Mouse (Mus musculus): ENCODE results near the gene D10Wsu102e. TPM values are rescaled to one million over a fixed set of nuclear protein-coding genes. Genes with fewer than 3 reads are reported as not detected.
"Not testable (repeated sequence)": the region's sequence is repeated elsewhere in the genome, so short reads cannot be mapped to it uniquely, and the experiment has no call there.

D10Wsu102e gene
- total and polyA plus RNA-seq, 3 experiments = 0.14 to 0.57 (median 0.45) TPM

GRCm38 (mm10) chr10:83384456-83385215 is 24.6 kb downstream of the D10Wsu102e start:
- DNase-seq = no peak
- no peak for TF ChIP-seq CTCF (IDR thresholded peaks at IDR 0.05)
- no peak for TF ChIP-seq POLR2A (IDR thresholded peaks at IDR 0.05; ENCODE audit: insufficient read depth, low read depth, low read length)
- no peak for TF ChIP-seq EP300 (IDR thresholded peaks at IDR 0.05; ENCODE audit: insufficient read depth, low read depth, low read length)
- intact Hi-C loops (cut with DNase I) = no loop called here

DNA sequence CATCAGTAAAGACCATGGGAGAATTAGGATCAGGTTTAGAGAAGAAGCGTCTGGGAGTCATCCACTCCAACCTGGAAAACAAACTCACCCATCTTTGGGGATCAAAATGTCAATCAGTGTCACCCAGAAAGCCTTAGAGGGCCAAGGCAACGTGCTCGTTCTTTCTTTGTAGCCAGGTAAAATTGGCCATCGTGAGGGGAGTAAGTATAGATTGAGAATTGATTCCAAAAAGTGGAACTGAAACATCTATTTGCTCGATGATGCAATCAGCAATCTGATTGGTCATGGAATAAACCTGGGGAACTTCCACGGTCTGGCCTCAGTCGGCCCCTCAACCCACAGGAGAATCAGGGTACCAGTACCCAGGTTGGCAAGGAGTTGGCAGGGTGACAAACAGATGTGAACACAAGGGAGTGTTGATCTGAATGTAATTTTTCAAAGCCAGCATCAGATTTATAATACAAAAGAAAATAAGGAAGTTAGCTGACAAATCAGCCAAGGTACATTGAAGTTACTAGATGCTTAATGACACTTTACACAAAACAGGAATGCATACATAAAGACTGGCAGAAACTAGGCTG is 25.4 kb downstream of the D10Wsu102e start:
- H3K27ac ChIP-seq = no peak overlapping the region
- DNase-seq = no peak
- H3K4me1 ChIP-seq (ENCODE audit: control insufficient read depth, insufficient read depth, low read length) = no peaks in the 10 kb centered on the region
- H3K4me3 ChIP-seq = no peak overlapping the region
- intact Hi-C loops (cut with DNase I) = no loop called here
- TF ChIP-seq CTCF (IDR thresholded peaks at IDR 0.05) (no peak), EP300 (IDR thresholded peaks at IDR 0.05; ENCODE audit: insufficient read depth, low read depth, low read length) (no peak), POLR2A (IDR thresholded peaks at IDR 0.05; ENCODE audit: insufficient read depth, low read depth, low read length) (no peak)
- WGBS = 95% methylated on average over 7 of the region's 7 CpGs
- H3K9ac ChIP-seq (ENCODE audit: low read depth, low read length) = no peak overlapping the region
- no peaks in the 10 kb centered on the region for H3K36me3 ChIP-seq (ENCODE audit: control insufficient read depth, insufficient read depth, low read length)
- no peaks in the 10 kb centered on the region for H3K27me3 ChIP-seq (ENCODE audit: control insufficient read depth, insufficient read depth, low read length)
- no peaks in the 10 kb centered on the region for H3K79me2 ChIP-seq (replicated peaks; ENCODE audit: control insufficient read depth, insufficient read depth, low read length)

More at GRCm38 (mm10) chr10:83384456-83385215, 24.6 kb downstream of the D10Wsu102e start:
- Histone ChIP-seq H3K9ac (ENCODE audit: low read depth, low read length) (no peak overlapping the region), H3K79me2 (replicated peaks; ENCODE audit: control insufficient read depth, insufficient read depth, low read length) (no peaks in the 10 kb centered on the region), H3K27me3 (ENCODE audit: control insufficient read depth, insufficient read depth, low read length) (no peaks in the 10 kb centered on the region), H3K27ac (no peak overlapping the region), H3K4me1 (ENCODE audit: control insufficient read depth, insufficient read depth, low read length) (no peaks in the 10 kb centered on the region), H3K36me3 (ENCODE audit: control insufficient read depth, insufficient read depth, low read length) (no peaks in the 10 kb centered on the region), H3K4me3 (no peak overlapping the region)
- 88% methylated on average over 8 of the region's 8 CpGs for WGBS

DNA sequence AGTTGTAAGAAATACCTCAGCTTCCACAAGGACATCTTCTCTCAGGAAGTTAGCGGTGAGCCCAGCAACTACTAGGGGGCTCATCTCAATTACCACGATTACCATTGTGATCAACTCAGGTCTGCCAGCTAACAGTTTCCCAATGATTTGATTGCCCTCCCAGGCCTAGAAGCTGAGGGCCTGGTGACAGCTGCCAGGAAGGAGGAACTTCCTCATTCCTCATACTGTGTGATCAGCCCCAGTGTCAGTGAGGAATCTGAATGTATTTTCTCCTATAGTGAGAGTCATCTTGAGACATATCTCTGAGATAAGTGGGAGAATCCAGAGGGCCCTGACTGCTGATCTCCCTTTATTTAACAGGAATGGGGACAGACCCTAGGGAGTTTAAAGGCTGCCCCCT is 37.3 kb downstream of the D10Wsu102e start:
- Histone ChIP-seq H3K27me3 (ENCODE audit: control insufficient read depth, insufficient read depth, low read length) (no peaks in the 10 kb centered on the region), H3K4me1 (ENCODE audit: control insufficient read depth, insufficient read depth, low read length) (no peaks in the 10 kb centered on the region), H3K36me3 (ENCODE audit: control insufficient read depth, insufficient read depth, low read length) (no peaks in the 10 kb centered on the region), H3K4me3 (no peak overlapping the region), H3K27ac (no peak overlapping the region), H3K9ac (ENCODE audit: low read depth, low read length) (no peak overlapping the region), H3K79me2 (replicated peaks; ENCODE audit: control insufficient read depth, insufficient read depth, low read length) (no peaks in the 10 kb centered on the region)
- intact Hi-C loops (cut with DNase I) = no loop called here
- no peak for DNase-seq
- TF ChIP-seq CTCF (IDR thresholded peaks at IDR 0.05) (no peak), EP300 (IDR thresholded peaks at IDR 0.05; ENCODE audit: insufficient read depth, low read depth, low read length) (no peak)
- WGBS = 89% methylated on average over 2 of the region's 2 CpGs

- H3K4me3 ChIP-seq; H3K79me2 ChIP-seq (replicated peaks; ENCODE audit: control insufficient read depth, insufficient read depth, low read length); DNase-seq; H3K27ac ChIP-seq; H3K9ac ChIP-seq (ENCODE audit: low read depth, low read length); H3K4me1 ChIP-seq (ENCODE audit: control insufficient read depth, insufficient read depth, low read length); H3K36me3 ChIP-seq (ENCODE audit: control insufficient read depth, insufficient read depth, low read length); intact Hi-C loops (cut with DNase I); H3K27me3 ChIP-seq (ENCODE audit: control insufficient read depth, insufficient read depth, low read length): not testable (repeated sequence)
- WGBS = 85% methylated on average over 7 of the region's 7 CpGs
Observed at GRCm38 (mm10) chr10:83400896-83401295, 40.9 kb downstream of the D10Wsu102e start.

- DNase-seq = peak in 1 of 2 experiments; percentile 10
- intact Hi-C loops (cut with DNase I) = no loop called here
- TF ChIP-seq CTCF (IDR thresholded peaks at IDR 0.05) (no peak), EP300 (IDR thresholded peaks at IDR 0.05; ENCODE audit: insufficient read depth, low read depth, low read length) (no peak)
- Histone ChIP-seq H3K9ac (ENCODE audit: low read depth, low read length) (no peak overlapping the region), H3K4me1 (ENCODE audit: control insufficient read depth, insufficient read depth, low read length) (no peaks in the 10 kb centered on the region), H3K79me2 (replicated peaks; ENCODE audit: control insufficient read depth, insufficient read depth, low read length) (no peaks in the 10 kb centered on the region), H3K27ac (no peak overlapping the region), H3K27me3 (ENCODE audit: control insufficient read depth, insufficient read depth, low read length) (no peaks in the 10 kb centered on the region; the same call in 1 of the 2 replicates), H3K36me3 (ENCODE audit: control insufficient read depth, insufficient read depth, low read length) (no peaks in the 10 kb centered on the region), H3K4me3 (no peak overlapping the region)
- 81% methylated on average over 11 of the region's 11 CpGs for WGBS
Observed at GRCm38 (mm10) chr10:83405031-83405430, 45.0 kb downstream of the D10Wsu102e start.

- no peak overlapping the region for H3K27ac ChIP-seq
- H3K79me2 ChIP-seq (replicated peaks; ENCODE audit: control insufficient read depth, insufficient read depth, low read length) = no peaks in the 10 kb centered on the region
- TF ChIP-seq CTCF (IDR thresholded peaks at IDR 0.05) (no peak), EP300 (IDR thresholded peaks at IDR 0.05; ENCODE audit: insufficient read depth, low read depth, low read length) (no peak), POLR2A (IDR thresholded peaks at IDR 0.05; ENCODE audit: insufficient read depth, low read depth, low read length) (no peak)
- H3K4me3 ChIP-seq = no peak overlapping the region
- WGBS = 94% methylated on average over 11 of the region's 11 CpGs
- intact Hi-C loops (cut with DNase I) = no loop called here
- no peaks in the 10 kb centered on the region; the same call in 1 of the 2 replicates for H3K27me3 ChIP-seq (ENCODE audit: control insufficient read depth, insufficient read depth, low read length)
- no peaks in the 10 kb centered on the region for H3K36me3 ChIP-seq (ENCODE audit: control insufficient read depth, insufficient read depth, low read length)
- no peaks in the 10 kb centered on the region for H3K4me1 ChIP-seq (ENCODE audit: control insufficient read depth, insufficient read depth, low read length)
- no peak overlapping the region for H3K9ac ChIP-seq (ENCODE audit: low read depth, low read length)
- DNase-seq = no peak
Observed at GRCm38 (mm10) chr10:83405711-83406110, 45.7 kb downstream of the D10Wsu102e start.
